Mouse (Mus musculus) midbrain, embryonic 16.5 days (tissue): ENCODE data around the gene Ptges. TPM values are rescaled to one million over a fixed set of nuclear protein-coding genes. Genes with fewer than 3 reads are reported as not detected.

Experiments
- ATAC-seq: fragments of 200-750 bp; cut with Nextera tagmentation; 2 replicates; pipeline ENCODE4 v1.8.0; 2017; ENCODE audit warnings: moderate TSS enrichment
- H3K27ac ChIP-seq: fragments of 300-500 bp; sonication (generic); 2 replicates; pipeline ENCODE4 v1.5.1; 2014; ENCODE audit warnings: mild to moderate bottlenecking, low read length, mixed read lengths
- H3K27me3 ChIP-seq: fragments of 300-500 bp; sonication (generic); 2 replicates; pipeline ENCODE4 v1.6.1; 2014; ENCODE audit warnings: low read depth, low read length, mixed read lengths; ENCODE audit not compliant: control insufficient read depth, insufficient read depth
- H3K36me3 ChIP-seq: fragments of 300-500 bp; sonication (generic); 2 replicates; pipeline ENCODE4 v1.6.1; 2014; ENCODE audit warnings: mild to moderate bottlenecking, low read length, moderate library complexity, mixed read lengths; ENCODE audit not compliant: control insufficient read depth, insufficient read depth
- H3K4me1 ChIP-seq: fragments of 300-500 bp; sonication (generic); 2 replicates; pipeline ENCODE4 v1.6.1; 2014; ENCODE audit warnings: mild to moderate bottlenecking, low read length, mixed read lengths; ENCODE audit not compliant: control insufficient read depth, insufficient read depth
- H3K4me2 ChIP-seq: fragments of 300-500 bp; sonication (generic); 2 replicates; pipeline ENCODE4 v1.6.1; 2014; ENCODE audit warnings: mild to moderate bottlenecking, low read length, mixed read lengths
- H3K4me3 ChIP-seq: fragments of 300-500 bp; sonication (generic); 2 replicates; pipeline ENCODE4 v1.5.1; 2014; ENCODE audit warnings: low read depth, mild to moderate bottlenecking, low read length, moderate library complexity, mixed read lengths
- H3K9ac ChIP-seq: fragments of 300-500 bp; sonication (generic); 2 replicates; pipeline ENCODE4 v1.6.1; 2014; ENCODE audit warnings: low read depth, low read length, mixed read lengths
- H3K9me3 ChIP-seq: fragments of 300-500 bp; sonication (generic); replicated peaks from 2 replicates; pipeline ENCODE4 v1.6.1; 2014; ENCODE audit warnings: mild to moderate bottlenecking, low read length, mixed read lengths; ENCODE audit not compliant: control insufficient read depth, poor library complexity, severe bottlenecking
- WGBS: fragments of 180-500 bp; shearing (Covaris S2); extraction: QIAGEN DNeasy Blood & Tissue Kit; methylation state at CpG from one replicate; pipeline ENCODE4 v1.1.7; 2014; 5-methylcytosine and 5-hydroxymethylcytosine counted together
- polyA plus RNA-seq: library from polyadenylated mRNA; unstranded; fragments of >200 nt; fragmentation: Nextera tagmentation; extraction: Ambion mirVana; gene quantifications from 2 replicates; pipeline ENCODE4 v1.2.1, GENCODE M21; 2015

Ptges gene
- polyA plus RNA-seq, 1 experiment from 2014 or later, result 5.2 TPM

GRCm38 (mm10) chr2:30899397-30900069, 30.1 kb downstream of the Ptges start:
- Histone ChIP-seq H3K36me3 (no peaks in the 10 kb centered on the region), H3K27ac (no peak overlapping the region), H3K4me3 (no peak overlapping the region), H3K4me2 (no peak overlapping the region), H3K9me3 (no peaks in the 10 kb centered on the region), H3K27me3 (no peaks in the 10 kb centered on the region), H3K9ac (no peak overlapping the region), H3K4me1 (peaks cover 9% of the 10 kb centered on the region)
- 86% methylated on average over 14 of the region's 14 CpGs for WGBS
- no peak for ATAC-seq

- H3K4me3 ChIP-seq, result no peak overlapping the region
- 56% methylated on average over 6 of the region's 6 CpGs for WGBS
- no peak overlapping the region for H3K9ac ChIP-seq
- no peaks in the 10 kb centered on the region for H3K9me3 ChIP-seq
- H3K4me1 ChIP-seq, result no peaks in the 10 kb centered on the region; the same call in 1 of the 2 replicates
- H3K27me3 ChIP-seq, result no peaks in the 10 kb centered on the region
- H3K27ac ChIP-seq, result no peak overlapping the region
- ATAC-seq, result no peak
- no peaks in the 10 kb centered on the region for H3K36me3 ChIP-seq
- H3K4me2 ChIP-seq, result no peak overlapping the region
These were observed 32.4 kb downstream of the Ptges start for GRCm38 (mm10) chr2:30897291-30897690.

GRCm38 (mm10) chr2:30893946-30894345, 35.7 kb downstream of the Ptges start:
- ATAC-seq, result no peak
- H3K27ac ChIP-seq, result no peak overlapping the region
- 82% methylated on average over 7 of the region's 7 CpGs for WGBS
- H3K9ac ChIP-seq, result no peak overlapping the region
- no peaks in the 10 kb centered on the region for H3K9me3 ChIP-seq
- no peaks in the 10 kb centered on the region for H3K4me1 ChIP-seq
- H3K36me3 ChIP-seq, result no peaks in the 10 kb centered on the region
- H3K4me3 ChIP-seq, result no peak overlapping the region
- H3K27me3 ChIP-seq, result no peaks in the 10 kb centered on the region
- no peak overlapping the region for H3K4me2 ChIP-seq

GRCm38 (mm10) chr2:30893399-30893798, 36.3 kb downstream of the Ptges start:
- Histone ChIP-seq H3K9me3 (no peaks in the 10 kb centered on the region), H3K4me2 (no peak overlapping the region), H3K27me3 (no peaks in the 10 kb centered on the region), H3K4me1 (no peaks in the 10 kb centered on the region), H3K27ac (no peak overlapping the region), H3K4me3 (no peak overlapping the region), H3K9ac (no peak overlapping the region), H3K36me3 (no peaks in the 10 kb centered on the region)
- no peak for ATAC-seq
- 53% methylated on average over 6 of the region's 6 CpGs for WGBS

GRCm38 (mm10) chr2:30891002-30891401, 38.7 kb downstream of the Ptges start:
- Histone ChIP-seq H3K4me3 (no peak overlapping the region), H3K27ac (no peak overlapping the region), H3K36me3 (no peaks in the 10 kb centered on the region), H3K9ac (no peak overlapping the region), H3K4me2 (no peak overlapping the region), H3K9me3 (no peaks in the 10 kb centered on the region), H3K27me3 (no peaks in the 10 kb centered on the region), H3K4me1 (no peaks in the 10 kb centered on the region)
- no peak for ATAC-seq
- WGBS, result 4% methylated on average over 3 of the region's 3 CpGs

GRCm38 (mm10) chr2:30885453-30886163, 44.1 kb downstream of the Ptges start:
- Histone ChIP-seq H3K9me3 (no peaks in the 10 kb centered on the region), H3K9ac (0 out of 2 replicates have a peak overlapping the region, but pooled peaks have one; percentile 11), H3K4me1 (no peaks in the 10 kb centered on the region), H3K36me3 (no peaks in the 10 kb centered on the region), H3K27ac (peak overlapping the region; percentile 50; the same call in 1 of the 2 replicates), H3K27me3 (no peaks in the 10 kb centered on the region), H3K4me3 (no peak overlapping the region), H3K4me2 (no peak overlapping the region)
- WGBS, result 61% methylated on average over 9 of the region's 9 CpGs
- ATAC-seq, result 0 out of 2 replicates have a peak, but pooled peaks have one; percentile 25

GRCm38 (mm10) chr2:30884852-30885373, 44.8 kb downstream of the Ptges start:
- Histone ChIP-seq H3K36me3 (no peaks in the 10 kb centered on the region), H3K4me1 (no peaks in the 10 kb centered on the region), H3K4me2 (no peak overlapping the region), H3K27me3 (no peaks in the 10 kb centered on the region), H3K27ac (no peak overlapping the region), H3K9ac (no peak overlapping the region), H3K4me3 (no peak overlapping the region), H3K9me3 (no peaks in the 10 kb centered on the region)
- ATAC-seq, result no peak
- 93% methylated on average over 4 of the region's 4 CpGs for WGBS

- ATAC-seq, result no peak
- Histone ChIP-seq H3K4me1 (no peaks in the 10 kb centered on the region), H3K4me2 (no peak overlapping the region), H3K27me3 (no peaks in the 10 kb centered on the region), H3K9ac (no peak overlapping the region), H3K9me3 (no peaks in the 10 kb centered on the region), H3K36me3 (no peaks in the 10 kb centered on the region), H3K27ac (no peak overlapping the region), H3K4me3 (no peak overlapping the region)
- 87% methylated on average over 7 of the region's 7 CpGs for WGBS
These were observed 48.4 kb downstream of the Ptges start for GRCm38 (mm10) chr2:30881215-30881614.

- ATAC-seq, result no peak
- Histone ChIP-seq H3K27ac (no peak overlapping the region), H3K4me2 (no peak overlapping the region), H3K4me3 (no peak overlapping the region), H3K27me3 (no peaks in the 10 kb centered on the region), H3K4me1 (0 out of 2 replicates have a peak, but pooled peaks cover 2% of the 10 kb centered on the region), H3K9ac (no peak overlapping the region), H3K36me3 (no peaks in the 10 kb centered on the region), H3K9me3 (no peaks in the 10 kb centered on the region)
- WGBS, result 93% methylated on average over 15 of the region's 15 CpGs
These were observed 50.2 kb downstream of the Ptges start for GRCm38 (mm10) chr2:30879481-30879880.
